ENCODE assay signal across 31 mouse cellular contexts in genomic region chr3:122034240-122034639, GRCm38 (mm10). TPM values are rescaled to one million over a fixed set of nuclear protein-coding genes. Genes with fewer than 3 reads are reported as not detected.
A peak's percentile ranks its signal among the peaks of the same experiment; 100 is the strongest.
DNase-seq lines count a peak whose midpoint lies in the region; ATAC-seq lines count a peak whose summit lies in the region.
"Had no signal": no experiment of that assay in that cellular context is flagged by ENCODE, and none has a peak within 500 bp of the region (broad histone marks: within the 10 kb centered on the region; RNA-seq: fewer than 3 reads in every experiment).

No protein-coding gene starts in this region.

- H3K27me3 ChIP-seq in heart, embryonic 14.5 days (ENCODE audit: control insufficient read depth, insufficient read depth, low read length): no peaks in the 10 kb centered on the region
- H3K27me3 ChIP-seq in kidney, embryonic 14.5 days (ENCODE audit: control insufficient read depth, insufficient read depth, low read length): no peaks in the 10 kb centered on the region
- no peaks in the 10 kb centered on the region for H3K27me3 ChIP-seq in stomach, embryonic 14.5 days (ENCODE audit: control insufficient read depth, insufficient read depth, low read length)
- H3K27me3 ChIP-seq: embryonic facial prominence, embryonic 13.5 days; neural tube, embryonic 13.5 days; Patski; stomach, embryonic 15.5 days had no signal

- H3K4me1 ChIP-seq in heart, embryonic 14.5 days (ENCODE audit: control insufficient read depth in 2 of 2, insufficient read depth in 2 of 2, low read length in 2 of 2): peaks cover 13 to 18% of the 10 kb centered on the region in 2 experiments
- H3K4me1 ChIP-seq in kidney, embryonic 14.5 days (ENCODE audit: control insufficient read depth, insufficient read depth, low read length): no peaks in the 10 kb centered on the region
- peaks cover 7% of the 10 kb centered on the region for H3K4me1 ChIP-seq in stomach, embryonic 14.5 days (ENCODE audit: control insufficient read depth, insufficient read depth, low read length)
- H3K4me1 ChIP-seq: midbrain, embryonic 13.5 days had no signal

- H3K9me3 ChIP-seq in heart, embryonic 14.5 days (ENCODE audit: control insufficient read depth, low read length): no peaks in the 10 kb centered on the region
- 0 out of 2 replicates have a peak, but pooled peaks cover 3% of the 10 kb centered on the region for H3K9me3 ChIP-seq in kidney, embryonic 14.5 days (ENCODE audit: control insufficient read depth, low read length)
- H3K9me3 ChIP-seq in stomach, embryonic 14.5 days (ENCODE audit: control insufficient read depth, low read depth, low read length): no peaks in the 10 kb centered on the region; the same call in 1 of the 2 replicates
- H3K9me3 ChIP-seq: embryonic facial prominence, embryonic 13.5 days; forebrain, embryonic 10.5 days; forebrain, embryonic 15.5 days; G1E; hindbrain, embryonic 15.5 days; midbrain, embryonic 13.5 days; neural tube, embryonic 13.5 days; stomach, embryonic 15.5 days had no signal

- H3K4me3 ChIP-seq in heart, embryonic 14.5 days (ENCODE audit: control insufficient read depth in 1 of 2, insufficient read depth in 1 of 2, low read depth in 1 of 2, low read length in 2 of 2): no peak overlapping the region
- no peak overlapping the region for H3K4me3 ChIP-seq in kidney, embryonic 14.5 days (ENCODE audit: low read length)
- no peak overlapping the region for H3K4me3 ChIP-seq in stomach, embryonic 14.5 days (ENCODE audit: low read depth, low read length)
- H3K4me3 ChIP-seq: embryonic facial prominence, embryonic 13.5 days; forebrain, embryonic 10.5 days; forebrain, embryonic 15.5 days; hindbrain, embryonic 15.5 days; midbrain, embryonic 13.5 days; neural tube, embryonic 13.5 days; stomach, embryonic 15.5 days had no signal

- no peaks in the 10 kb centered on the region for H3K36me3 ChIP-seq in heart, embryonic 14.5 days (ENCODE audit: control insufficient read depth, insufficient read depth, low read length)
- H3K36me3 ChIP-seq in kidney, embryonic 14.5 days (ENCODE audit: control insufficient read depth, insufficient read depth, low read length): no peaks in the 10 kb centered on the region
- no peaks in the 10 kb centered on the region for H3K36me3 ChIP-seq in stomach, embryonic 14.5 days (ENCODE audit: control insufficient read depth, insufficient read depth, low read length)
- H3K36me3 ChIP-seq: embryonic facial prominence, embryonic 13.5 days; forebrain, embryonic 10.5 days; forebrain, embryonic 15.5 days; G1E; hindbrain, embryonic 15.5 days; midbrain, embryonic 13.5 days; neural tube, embryonic 13.5 days; stomach, embryonic 15.5 days had no signal

- intact Hi-C loops in heart, postnatal 25 days (cut with DNase I): no loop called here

- ATAC-seq in heart, embryonic 14.5 days (ENCODE audit: insufficient number of reproducible peaks, insufficient read depth, low FRiP score, low read depth): no peak
- no peak for ATAC-seq in kidney, embryonic 14.5 days (ENCODE audit: low FRiP score, low TSS enrichment)
- no peak for ATAC-seq in stomach, embryonic 14.5 days (ENCODE audit: insufficient number of reproducible peaks, insufficient read depth, low FRiP score, low read depth)
- ATAC-seq: forebrain, embryonic 15.5 days; inflammation-experienced regulatory T-cells, adult 6 months; midbrain, embryonic 13.5 days; Patski had no signal

- H3K9ac ChIP-seq in heart, embryonic 14.5 days (ENCODE audit: low read length): no peak overlapping the region
- H3K9ac ChIP-seq in kidney, embryonic 14.5 days (ENCODE audit: low read depth, low read length): no peak overlapping the region
- no peak overlapping the region for H3K9ac ChIP-seq in stomach, embryonic 14.5 days (replicated peaks; ENCODE audit: low read depth, low read length)
- H3K9ac ChIP-seq: embryonic facial prominence, embryonic 13.5 days; forebrain, embryonic 15.5 days; hindbrain, embryonic 15.5 days; liver, embryonic 14.5 days; midbrain, embryonic 13.5 days; neural tube, embryonic 13.5 days; stomach, embryonic 15.5 days had no signal

- whole genome bisulfite sequencing in heart, embryonic 14.5 days: 46% methylated on average over 5 of the region's 5 CpGs
- WGBS in kidney, embryonic 14.5 days: 70% methylated on average over 5 of the region's 5 CpGs
- WGBS in stomach, embryonic 14.5 days: 56% methylated on average over 5 of the region's 5 CpGs

- no peak overlapping the region for H3K4me2 ChIP-seq in heart, embryonic 14.5 days (ENCODE audit: low read length)
- no peak overlapping the region for H3K4me2 ChIP-seq in kidney, embryonic 14.5 days (replicated peaks; ENCODE audit: low read depth, low read length)
- H3K4me2 ChIP-seq in stomach, embryonic 14.5 days (replicated peaks; ENCODE audit: low read depth, low read length): no peak overlapping the region
- H3K4me2 ChIP-seq: embryonic facial prominence, embryonic 13.5 days; forebrain, embryonic 15.5 days; hindbrain, embryonic 15.5 days; midbrain, embryonic 13.5 days; neural tube, embryonic 13.5 days; stomach, embryonic 15.5 days had no signal

- peak overlapping the region; percentile 18 to 84; a peak in 3 of 4 replicates for H3K27ac ChIP-seq in heart, embryonic 14.5 days (replicated peaks in 1 of 2; ENCODE audit: control insufficient read depth in 1 of 2, insufficient read depth in 1 of 2, low read depth in 2 of 2, low read length in 2 of 2)
- no peak overlapping the region for H3K27ac ChIP-seq in kidney, embryonic 14.5 days (ENCODE audit: low read depth, low read length)
- H3K27ac ChIP-seq in stomach, embryonic 14.5 days (ENCODE audit: low read length): 0 out of 2 replicates have a peak overlapping the region, but pooled peaks have one; percentile 15
- H3K27ac ChIP-seq: embryonic facial prominence, embryonic 13.5 days; forebrain, embryonic 15.5 days; hindbrain, embryonic 15.5 days; liver, embryonic 14.5 days; macrophage; midbrain, embryonic 13.5 days; neural tube, embryonic 13.5 days; stomach, embryonic 15.5 days had no signal

- peak; percentile 87 for DNase-seq in heart, adult 11 months
- DNase-seq in heart, postnatal 4 days: no peak
- no peak for DNase-seq in heart, postnatal 25 days (ENCODE audit: low spot score)
- DNase-seq in kidney, postnatal 14 days: peak; percentile 27
- no peak for DNase-seq in cerebellum, postnatal 10 days
- DNase-seq: adrenal gland, postnatal 14 days; cerebellum, adult 11 months; cerebellum, adult 9-10 months; embryo, embryonic 11 days; kidney, adult 18-20 months; kidney, postnatal 4 days; lung, adult 2 months; lung, postnatal 10 days; right cerebral cortex, postnatal 4 days; thymus, postnatal 14 days had no signal

RNA-seq across cellular contexts. Expression of gene Abca4, which starts 10.0 kb away (rescaled TPM):
- 1 to 10 TPM; 7.8 to 8.7 TPM for total RNA-seq in heart, postnatal 4 days (2021)
- 3.6 and 3.9 TPM in 2 replicates for polyA plus RNA-seq in heart, embryonic 14.5 days (2014; fragmentation: Nextera tagmentation; extraction: Ambion mirVana)
- 1 to 10 TPM; 2.3 TPM for total RNA-seq in heart, postnatal 25 days (2021)
- 0.70 and 0.84 TPM in 2 replicates for polyA plus RNA-seq in kidney, embryonic 14.5 days (2014; fragmentation: Nextera tagmentation; extraction: Ambion mirVana)
- polyA plus RNA-seq in stomach, embryonic 14.5 days (2014; fragmentation: Nextera tagmentation; extraction: Ambion mirVana): 0.67 and 0.91 TPM in 2 replicates
- total RNA-seq: megakaryocyte-erythroid progenitor cell, adult 5-6 weeks had no signal
- polyA plus RNA-seq: inflammation-experienced regulatory T-cells, adult 6 months; macrophage had no signal

Comparison
In these comparisons a context has a peak if more than half of its experiments do, and no peak if none do; other contexts are left out.
1. DNase-seq: peak in heart, adult 11 months (single experiment) and kidney, postnatal 14 days (single experiment); none in heart, postnatal 4 days (single experiment), heart, postnatal 25 days (single experiment) and cerebellum, postnatal 10 days (0 of 2).